Mouse (Mus musculus) CD4-positive, CD25-positive, alpha-beta regulatory T cell, adult 2 months (primary cell): ENCODE data around the gene Lonp1.

ENCODE experiments used
- DNase-seq: peaks from one replicate; pipeline ENCODE4 v3.0.0-alpha.2; 2012; ENCODE audit warnings: low read depth, low spot score

Lonp1 gene

GRCm38 (mm10) chr17:56593527-56594271 lies 33.0 kb downstream of the Lonp1 start:
- no peak for DNase-seq

- no peak for DNase-seq
Measured at GRCm38 (mm10) chr17:56592553-56592952, 34.1 kb downstream of the Lonp1 start.

GRCm38 (mm10) chr17:56588921-56589320 lies 37.8 kb downstream of the Lonp1 start:
- no peak for DNase-seq

- no peak for DNase-seq
Measured at GRCm38 (mm10) chr17:56587773-56588172, 38.9 kb downstream of the Lonp1 start.

- peak; percentile 79 for DNase-seq
Measured at GRCm38 (mm10) chr17:56585171-56585821, 41.4 kb downstream of the Lonp1 start.

GRCm38 (mm10) chr17:56584257-56585130 lies 42.2 kb downstream of the Lonp1 start, which contains the start of the genes Safb2 and Safb:
Safb2 (minus strand) TSS chr17:56584585.
Safb (plus strand) TSS chr17:56584825.
- peak; percentile 100 for DNase-seq

GRCm38 (mm10) chr17:56583611-56584256 lies 43.0 kb downstream of the Lonp1 start:
- DNase-seq, result no peak

- DNase-seq, result no peak
Measured at GRCm38 (mm10) chr17:56583071-56583470, 43.6 kb downstream of the Lonp1 start.

GRCm38 (mm10) chr17:56572939-56573338 lies 53.7 kb downstream of the Lonp1 start:
- no peak for DNase-seq

- no peak for DNase-seq
Measured at GRCm38 (mm10) chr17:56572154-56572553, 54.5 kb downstream of the Lonp1 start.

- no peak for DNase-seq
Measured at GRCm38 (mm10) chr17:56570287-56570686, 56.4 kb downstream of the Lonp1 start.

GRCm38 (mm10) chr17:56567370-56567769 lies 59.3 kb downstream of the Lonp1 start:
- DNase-seq, result no peak

- no peak for DNase-seq
Measured at GRCm38 (mm10) chr17:56566918-56567317, 59.8 kb downstream of the Lonp1 start.

- no peak for DNase-seq
Measured at GRCm38 (mm10) chr17:56566293-56566692, 60.4 kb downstream of the Lonp1 start.
